Mouse (Mus musculus) gastrocnemius, postnatal 36 days (tissue): ENCODE data around the gene Neil3. TPM values are rescaled to one million over a fixed set of nuclear protein-coding genes. Genes with fewer than 3 reads are reported as not detected.

ENCODE experiments used
- DNase-seq, 2 experiments: peaks; one replicate each; pipeline ENCODE4 v3.0.0; 2022
- intact Hi-C: fragments of 180-260 bp; cut with DNase I; formaldehyde crosslinking; loops from one replicate; pipeline ENCODE4 v1.15.1; 2025
- long read RNA-seq, 2 experiments: library from polyadenylated mRNA; stranded (forward); transcript quantifications; one replicate each; pipeline ENCODE4 v2.0.0; 2021
- total RNA-seq, 2 experiments: library from RNA; stranded (reverse); gene quantifications; 2 replicates each; pipeline ENCODE4 v1.2.3; 2021

Neil3 gene
- under 1 TPM; 0.20 to 0.66 TPM for total RNA-seq
- long read RNA-seq, experiment 1, result 0 reads
- long read RNA-seq, experiment 2, result 0 reads

DNA sequence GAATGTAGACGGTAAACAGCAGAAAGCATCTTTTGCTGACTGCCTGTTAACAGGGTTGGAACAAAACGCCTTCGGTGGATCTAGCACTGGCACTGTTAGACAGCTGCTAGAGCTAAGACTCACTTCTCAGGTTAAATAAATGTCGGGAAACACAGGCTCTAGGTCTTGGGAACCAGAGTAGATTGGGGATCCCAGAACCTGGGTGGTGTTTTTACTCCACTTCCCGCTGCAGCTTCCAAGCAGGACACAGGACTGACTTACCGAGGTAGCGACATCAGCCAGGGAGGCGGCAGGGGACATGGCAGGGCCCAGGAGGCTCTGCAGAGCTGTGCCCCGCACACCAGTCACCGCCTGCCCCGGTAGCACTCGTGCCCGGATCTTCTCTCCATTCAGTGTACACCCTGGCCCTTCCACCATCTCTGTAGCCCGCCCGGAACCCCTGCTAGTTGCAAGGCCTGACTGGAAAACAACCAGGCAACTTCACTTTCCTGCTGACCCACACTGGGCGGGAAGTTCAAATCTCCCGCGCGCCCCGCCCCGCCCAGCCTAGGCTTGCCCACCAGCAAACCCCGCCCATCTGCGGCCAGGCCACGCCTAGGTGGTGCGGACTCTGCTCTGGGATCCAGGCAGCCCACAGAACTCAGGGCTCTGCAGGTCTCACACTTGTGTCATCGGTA lies at the start of gene Neil3:
Gene Neil3 (minus strand): TSS at position 571 of the 677 bp plus-strand sequence.
- intact Hi-C loops, result no loop called here
- DNase-seq, result peak; percentile 65 to 77

- DNase-seq, result peak; percentile 10 to 16
- intact Hi-C loops, result no loop called here
These were observed 42.0 kb upstream of the Neil3 start for GRCm38 (mm10) chr8:53680846-53681245.

- peak; percentile 26 to 49 for DNase-seq
- intact Hi-C loops, result loop anchor here (10.0 kb wide), 1 partner anchor 59 kb away; no protein-coding TSS in a partner anchor
These were observed 25.1 kb upstream of the Neil3 start for GRCm38 (mm10) chr8:53663946-53664345.

- intact Hi-C loops, result loop anchor here (10.0 kb wide), 1 partner anchor 57 kb away; no protein-coding TSS in a partner anchor
These were observed 22.6 kb upstream of the Neil3 start for GRCm38 (mm10) chr8:53661436-53661835.

GRCm38 (mm10) chr8:53630618-53631017 lies 8.2 kb downstream of the Neil3 start:
- intact Hi-C loops, result no loop called here
- DNase-seq, result no peak

More at GRCm38 (mm10) chr8:53661436-53661835, 22.6 kb upstream of the Neil3 start:
- no peak for DNase-seq

DNA sequence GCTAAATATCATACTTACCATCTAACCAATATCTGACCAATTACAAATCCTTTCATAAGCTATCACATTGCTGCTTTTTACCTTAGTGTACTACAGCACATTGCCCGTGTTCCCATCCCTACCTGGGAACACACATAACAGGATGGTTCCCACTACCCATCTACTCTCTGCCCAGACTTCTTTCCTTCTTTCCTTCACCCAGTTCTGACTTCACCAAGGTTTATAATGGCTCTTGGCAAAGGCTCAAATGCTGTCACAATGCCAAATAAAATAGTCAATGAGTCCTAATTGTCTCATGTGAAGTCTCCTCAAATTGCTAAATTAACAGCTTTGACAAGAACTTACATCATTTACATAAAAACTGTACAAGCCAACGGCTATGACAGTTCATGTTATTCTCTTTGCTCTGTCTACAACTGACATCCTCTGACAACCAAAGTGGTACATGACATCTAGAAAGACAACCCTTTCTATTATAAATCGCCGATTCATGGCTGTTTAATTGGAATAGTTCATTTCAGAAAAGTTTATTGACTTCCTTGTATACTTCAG lies 9.9 kb downstream of the Neil3 start:
- no peak for DNase-seq
- intact Hi-C loops, result no loop called here

GRCm38 (mm10) chr8:53623425-53623824 lies 15.4 kb downstream of the Neil3 start:
- no peak for DNase-seq
- intact Hi-C loops, result no loop called here

GRCm38 (mm10) chr8:53619196-53619595 lies 19.7 kb downstream of the Neil3 start:
- intact Hi-C loops, result no loop called here
- no peak for DNase-seq

GRCm38 (mm10) chr8:53614288-53614646 lies 24.6 kb downstream of the Neil3 start:
- no peak for DNase-seq
- intact Hi-C loops, result no loop called here

DNA sequence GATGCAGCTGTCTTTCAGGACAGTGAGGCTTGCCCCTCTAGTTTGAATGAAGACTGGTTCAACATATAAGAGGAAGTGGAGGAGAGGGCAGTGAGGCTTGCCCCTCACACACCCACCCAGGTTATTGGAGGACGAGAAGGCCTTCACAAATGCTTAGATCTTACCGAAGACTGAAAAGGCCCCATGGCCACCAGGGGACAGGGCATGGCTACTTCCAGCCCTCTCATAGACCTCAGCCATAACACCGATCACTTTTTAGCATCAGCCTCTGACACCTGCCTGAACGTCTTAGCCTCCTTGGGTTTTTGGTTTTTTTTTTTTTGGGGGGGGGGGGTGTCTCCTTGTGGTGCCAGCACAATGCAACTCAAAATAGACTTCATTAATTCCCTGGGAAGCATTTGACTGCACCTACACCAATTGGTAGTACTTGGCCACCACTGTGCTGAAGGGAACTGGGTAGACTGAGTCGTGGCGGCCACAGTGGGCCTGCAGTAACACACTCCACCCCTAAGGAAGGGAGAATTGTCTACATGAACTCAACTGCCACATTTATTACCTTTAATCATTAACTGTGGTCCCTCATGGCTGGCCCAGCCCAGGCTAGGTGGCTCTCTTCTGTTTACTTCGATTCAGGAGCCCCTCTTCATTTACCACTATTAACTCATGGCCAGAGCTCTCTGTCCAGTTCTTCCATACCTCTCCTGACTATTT lies 25.1 kb downstream of the Neil3 start:
- intact Hi-C loops, result no loop called here
- no peak for DNase-seq

DNA sequence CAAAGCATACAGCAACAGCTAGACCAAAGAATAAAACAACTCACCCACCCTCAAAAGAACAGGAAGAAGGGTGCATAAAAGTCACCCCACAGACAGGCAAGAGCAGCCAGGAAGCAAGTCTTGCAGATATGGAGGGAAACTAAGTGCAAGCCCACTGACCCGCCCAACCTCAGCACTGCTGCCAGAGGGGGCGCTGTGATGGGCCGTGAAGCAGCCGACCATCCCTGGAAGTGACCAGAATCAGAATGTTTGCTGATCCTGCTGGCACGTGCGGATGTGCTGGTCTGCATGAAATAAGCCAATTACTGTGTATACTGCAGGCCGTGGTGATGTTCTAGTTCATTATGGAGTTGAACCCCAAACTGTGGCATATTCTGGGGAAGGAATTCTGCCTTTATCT lies 26.6 kb downstream of the Neil3 start:
- intact Hi-C loops, result no loop called here
- no peak for DNase-seq

GRCm38 (mm10) chr8:53607040-53607439 lies 31.8 kb downstream of the Neil3 start:
- no peak for DNase-seq
- intact Hi-C loops, result loop anchor here (10.0 kb wide), 2 partner anchors 58 to 888 kb away; no protein-coding TSS in a partner anchor

GRCm38 (mm10) chr8:53604906-53605305 lies 34.0 kb downstream of the Neil3 start:
- intact Hi-C loops, result loop anchor here (10.0 kb wide), 2 partner anchors 60 to 890 kb away; no protein-coding TSS in a partner anchor

DNA sequence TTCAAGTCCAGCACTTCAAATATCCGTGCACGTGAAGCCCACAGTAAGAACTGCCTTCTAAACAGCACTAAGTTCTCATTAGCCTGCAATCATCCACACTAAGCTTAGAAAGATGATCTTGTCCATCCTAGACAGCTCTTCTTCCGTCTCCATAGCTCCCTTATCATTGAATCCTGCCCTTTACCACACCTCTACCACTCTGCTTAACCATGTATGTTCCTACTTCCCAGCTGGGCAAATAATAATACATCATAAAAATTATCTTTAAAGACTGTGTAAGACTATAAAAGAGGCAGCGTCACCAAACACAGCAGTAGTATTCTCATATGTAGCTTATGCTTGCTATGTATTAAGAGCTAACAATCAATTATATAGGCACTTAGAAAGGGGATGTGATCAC lies 35.2 kb downstream of the Neil3 start:
- intact Hi-C loops, result loop anchor here (10.0 kb wide), 2 partner anchors 61 to 891 kb away; no protein-coding TSS in a partner anchor
- DNase-seq, result no peak

More at GRCm38 (mm10) chr8:53604906-53605305, 34.0 kb downstream of the Neil3 start:
- no peak for DNase-seq

GRCm38 (mm10) chr8:53600826-53601225 lies 38.0 kb downstream of the Neil3 start:
- no peak for DNase-seq
- intact Hi-C loops, result loop anchor here (10.0 kb wide), 2 partner anchors 64 to 894 kb away; no protein-coding TSS in a partner anchor

GRCm38 (mm10) chr8:53600025-53600811 lies 38.6 kb downstream of the Neil3 start:
- DNase-seq, result no peak
- intact Hi-C loops, result loop anchor here (10.0 kb wide), 2 partner anchors 65 to 895 kb away; no protein-coding TSS in a partner anchor

DNA sequence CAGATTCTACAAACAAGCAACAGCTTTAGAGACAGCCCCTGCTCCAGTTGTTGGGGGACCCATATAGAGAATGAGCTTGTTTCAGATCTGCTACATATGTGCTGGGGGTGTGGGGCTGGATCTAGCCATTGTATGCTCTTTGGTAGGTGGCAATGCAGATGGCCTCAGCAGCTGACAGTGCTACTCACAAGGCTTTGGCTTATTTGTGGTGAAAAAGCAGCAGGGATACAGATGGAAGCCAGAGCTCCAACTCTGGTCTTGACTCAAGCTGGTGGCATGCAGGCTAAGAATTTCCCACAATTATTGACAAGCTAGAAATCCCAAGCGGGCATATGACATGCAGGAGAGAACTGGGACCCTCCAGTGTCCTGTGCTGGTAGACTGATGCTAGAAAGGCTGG lies 40.8 kb downstream of the Neil3 start:
- intact Hi-C loops, result no loop called here

GRCm38 (mm10) chr8:53591777-53592176 lies 47.1 kb downstream of the Neil3 start:
- DNase-seq, result no peak
- intact Hi-C loops, result no loop called here

More for the DNA sequence above, 40.8 kb downstream of the Neil3 start:
- DNase-seq, result no peak

DNA sequence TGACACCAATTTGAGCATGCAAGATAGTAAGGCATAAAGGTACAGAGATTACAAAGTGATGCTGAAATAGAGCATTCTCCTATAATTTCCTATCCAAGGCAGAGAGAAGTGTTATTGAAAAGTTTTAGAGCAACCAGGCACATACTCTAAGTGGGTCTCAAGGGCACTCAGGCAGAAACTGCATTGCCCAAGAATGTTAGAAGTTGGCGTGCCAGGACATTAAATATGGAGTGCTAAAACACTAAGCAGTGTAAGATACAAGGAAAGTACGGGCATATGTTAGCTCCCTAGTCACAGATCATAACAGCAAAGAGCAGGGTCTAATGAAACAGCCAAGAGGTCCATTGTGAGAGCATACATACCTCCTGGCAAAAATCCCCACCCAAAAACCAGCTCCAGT lies 65.3 kb downstream of the Neil3 start:
- intact Hi-C loops, result no loop called here
- DNase-seq, result no peak

DNA sequence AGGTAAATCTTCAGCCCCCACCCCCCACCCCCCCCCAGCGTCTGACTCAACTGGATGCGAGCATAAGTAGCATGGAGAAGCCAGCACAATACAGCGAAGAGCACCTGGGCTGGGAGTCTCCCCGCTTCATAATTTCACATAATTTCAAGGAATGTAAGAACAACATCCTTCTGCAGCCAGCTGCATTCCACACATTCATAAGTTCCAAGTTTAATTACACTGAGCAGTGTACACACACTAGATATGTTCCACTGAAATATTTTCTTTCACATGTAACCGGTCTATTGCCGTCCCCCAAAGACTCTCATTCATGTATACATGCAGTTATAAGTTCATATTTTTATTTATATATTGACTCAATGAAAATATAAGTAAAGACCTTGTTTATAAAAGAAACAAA lies 72.6 kb downstream of the Neil3 start:
- intact Hi-C loops, result no loop called here
- no peak for DNase-seq
